Mouse (Mus musculus) intestine, embryonic 14.5 days (tissue): Measurements from ENCODE around the gene Riok2. TPM values are rescaled to one million over a fixed set of nuclear protein-coding genes. Genes with fewer than 3 reads are reported as not detected.

Experiments
- ATAC-seq: fragments of 200-750 bp; cut with Nextera tagmentation; replicated peaks from 2 replicates; pipeline ENCODE4 v1.8.0; 2017; ENCODE audit warnings: low read depth, moderate number of reproducible peaks, moderate TSS enrichment, moderate library complexity; ENCODE audit not compliant: low FRiP score, low TSS enrichment
- DNase-seq: peaks from one replicate; pipeline ENCODE4 v3.0.0-alpha.2; 2018; ENCODE audit warnings: low spot score
- H3K27ac ChIP-seq: fragments of 300-500 bp; sonication (generic); 2 replicates; pipeline ENCODE4 v1.5.1; 2014; ENCODE audit warnings: low read depth, mild to moderate bottlenecking, control low read depth
- H3K27me3 ChIP-seq: fragments of 300-500 bp; sonication (generic); replicated peaks from 2 replicates; pipeline ENCODE4 v1.6.1; 2014; ENCODE audit warnings: low read length, control low read depth; ENCODE audit not compliant: control insufficient read depth, insufficient read depth
- H3K36me3 ChIP-seq: fragments of 300-500 bp; sonication (generic); 2 replicates; pipeline ENCODE4 v1.6.1; 2014; ENCODE audit warnings: low read length, control low read depth; ENCODE audit not compliant: control insufficient read depth, insufficient read depth
- H3K4me1 ChIP-seq: fragments of 300-500 bp; sonication (generic); replicated peaks from 2 replicates; pipeline ENCODE4 v1.6.1; 2014; ENCODE audit warnings: low read length, control low read depth, mixed read lengths; ENCODE audit not compliant: control insufficient read depth, insufficient read depth
- H3K4me2 ChIP-seq: fragments of 300-500 bp; sonication (generic); 2 replicates; pipeline ENCODE4 v1.6.1; 2014; ENCODE audit warnings: low read length
- H3K4me3 ChIP-seq: fragments of 300-500 bp; sonication (generic); 2 replicates; pipeline ENCODE4 v1.5.1; 2014; ENCODE audit warnings: low read depth, low read length, control low read depth, mixed read lengths
- H3K9ac ChIP-seq: fragments of 300-500 bp; sonication (generic); 2 replicates; pipeline ENCODE4 v1.6.1; 2014; ENCODE audit warnings: mild to moderate bottlenecking, low read length
- H3K9me3 ChIP-seq: fragments of 300-500 bp; sonication (generic); 2 replicates; pipeline ENCODE4 v1.6.1; 2016; ENCODE audit warnings: low read length, control low read depth; ENCODE audit not compliant: control insufficient read depth
- WGBS: fragments of 180-500 bp; shearing (Covaris S2); extraction: QIAGEN DNeasy Blood & Tissue Kit; methylation state at CpG from one replicate; pipeline ENCODE4 v1.1.7; 2014; 5-methylcytosine and 5-hydroxymethylcytosine counted together
- polyA plus RNA-seq: library from polyadenylated mRNA; unstranded; fragments of >200 nt; fragmentation: Nextera tagmentation; extraction: Ambion mirVana; gene quantifications from 2 replicates; pipeline ENCODE4 v1.2.1, GENCODE M21; 2014

Riok2 gene
- polyA plus RNA-seq, 1 experiment from 2014 or later, result 29.1 TPM

- DNase-seq, result no peak
- Histone ChIP-seq H3K9me3 (no peaks in the 10 kb centered on the region), H3K27ac (no peak overlapping the region), H3K4me3 (no peak overlapping the region), H3K36me3 (peaks cover 81% of the 10 kb centered on the region), H3K9ac (no peak overlapping the region), H3K4me2 (no peak overlapping the region), H3K27me3 (no peaks in the 10 kb centered on the region), H3K4me1 (no peaks in the 10 kb centered on the region)
- ATAC-seq, result no peak
- WGBS, result 97% methylated on average over 3 of the region's 3 CpGs
Observed at GRCm38 (mm10) chr17:17384502-17384901, 10.4 kb downstream of the Riok2 start.

GRCm38 (mm10) chr17:17386117-17386516 lies 12.0 kb downstream of the Riok2 start:
- Histone ChIP-seq H3K4me2 (no peak overlapping the region), H3K27ac (no peak overlapping the region), H3K36me3 (peaks cover 82% of the 10 kb centered on the region), H3K4me3 (no peak overlapping the region), H3K4me1 (no peaks in the 10 kb centered on the region), H3K27me3 (no peaks in the 10 kb centered on the region), H3K9ac (no peak overlapping the region), H3K9me3 (no peaks in the 10 kb centered on the region)
- ATAC-seq, result no peak
- DNase-seq, result no peak
- 89% methylated on average over 2 of the region's 2 CpGs for WGBS

- no peak overlapping the region for H3K27ac ChIP-seq
- ATAC-seq (no peak), DNase-seq (no peak)
- H3K36me3 ChIP-seq, result peaks cover 57% of the 10 kb centered on the region
- 93% methylated on average over 4 of the region's 4 CpGs for WGBS
- no peaks in the 10 kb centered on the region for H3K4me1 ChIP-seq
- no peak overlapping the region for H3K4me2 ChIP-seq
- H3K27me3 ChIP-seq, result no peaks in the 10 kb centered on the region
- no peaks in the 10 kb centered on the region for H3K9me3 ChIP-seq
- H3K4me3 ChIP-seq, result no peak overlapping the region
- no peak overlapping the region for H3K9ac ChIP-seq
Observed at GRCm38 (mm10) chr17:17391823-17392222, 17.7 kb downstream of the Riok2 start.

GRCm38 (mm10) chr17:17392863-17393262 lies 18.8 kb downstream of the Riok2 start:
- H3K4me1 ChIP-seq, result no peaks in the 10 kb centered on the region
- WGBS, result 67% methylated on average over 7 of the region's 7 CpGs
- DNase-seq (no peak), ATAC-seq (peak; percentile 58; the same call in 1 of the 2 replicates)
- peaks cover 49% of the 10 kb centered on the region for H3K36me3 ChIP-seq
- H3K27me3 ChIP-seq, result no peaks in the 10 kb centered on the region
- no peak overlapping the region for H3K9ac ChIP-seq
- no peaks in the 10 kb centered on the region for H3K9me3 ChIP-seq
- H3K4me2 ChIP-seq, result no peak overlapping the region
- no peak overlapping the region for H3K4me3 ChIP-seq
- H3K27ac ChIP-seq, result no peak overlapping the region

GRCm38 (mm10) chr17:17393300-17393699 lies 19.2 kb downstream of the Riok2 start:
- ATAC-seq (no peak), DNase-seq (no peak)
- 89% methylated on average over 6 of the region's 6 CpGs for WGBS

GRCm38 (mm10) chr17:17394336-17394735 lies 20.2 kb downstream of the Riok2 start:
- Histone ChIP-seq H3K9ac (no peak overlapping the region), H3K36me3 (peaks cover 36% of the 10 kb centered on the region), H3K4me1 (no peaks in the 10 kb centered on the region), H3K9me3 (no peaks in the 10 kb centered on the region), H3K27ac (no peak overlapping the region), H3K27me3 (no peaks in the 10 kb centered on the region), H3K4me3 (no peak overlapping the region), H3K4me2 (no peak overlapping the region)
- 27% methylated on average over 4 of the region's 4 CpGs for WGBS
- ATAC-seq (0 out of 2 replicates have a peak, but pooled peaks have one; percentile 30), DNase-seq (peak; percentile 87)

More at GRCm38 (mm10) chr17:17393300-17393699, 19.2 kb downstream of the Riok2 start:
- Histone ChIP-seq H3K27me3 (no peaks in the 10 kb centered on the region), H3K27ac (no peak overlapping the region), H3K9me3 (no peaks in the 10 kb centered on the region), H3K4me1 (no peaks in the 10 kb centered on the region), H3K4me2 (no peak overlapping the region), H3K4me3 (no peak overlapping the region), H3K9ac (no peak overlapping the region), H3K36me3 (peaks cover 45% of the 10 kb centered on the region)

GRCm38 (mm10) chr17:17396869-17397268 lies 22.8 kb downstream of the Riok2 start:
- Histone ChIP-seq H3K4me3 (no peak overlapping the region), H3K36me3 (peaks cover 18% of the 10 kb centered on the region), H3K4me2 (no peak overlapping the region), H3K4me1 (no peaks in the 10 kb centered on the region), H3K27me3 (no peaks in the 10 kb centered on the region), H3K27ac (no peak overlapping the region), H3K9me3 (no peaks in the 10 kb centered on the region), H3K9ac (no peak overlapping the region)
- DNase-seq, result no peak
- 79% methylated on average over 1 of the region's 1 CpGs for WGBS
- no peak for ATAC-seq

GRCm38 (mm10) chr17:17398664-17399063 lies 24.6 kb downstream of the Riok2 start:
- H3K4me3 ChIP-seq, result no peak overlapping the region
- H3K9me3 ChIP-seq, result no peaks in the 10 kb centered on the region
- ATAC-seq (no peak), DNase-seq (no peak)
- WGBS, result 70% methylated on average over 2 of the region's 2 CpGs
- peaks cover 11% of the 10 kb centered on the region for H3K36me3 ChIP-seq
- no peak overlapping the region for H3K27ac ChIP-seq
- no peaks in the 10 kb centered on the region for H3K27me3 ChIP-seq
- H3K4me1 ChIP-seq, result peaks cover 8% of the 10 kb centered on the region; the same call in 1 of the 2 replicates
- H3K4me2 ChIP-seq, result no peak overlapping the region
- H3K9ac ChIP-seq, result no peak overlapping the region

GRCm38 (mm10) chr17:17402222-17403004 lies 28.3 kb downstream of the Riok2 start, which contains the start of gene Lix1:
Gene Lix1 (plus strand): TSS chr17:17402672.
- peak; percentile 60 for DNase-seq
- Histone ChIP-seq H3K27ac (no peak within 1 kb of the TSS), H3K9me3 (no peaks in the 10 kb centered on the region), H3K9ac (peak within 1 kb of the TSS; percentile 20; the same call in 1 of the 2 replicates), H3K4me1 (peaks cover 12% of the 10 kb centered on the region; the same call in 1 of the 2 replicates), H3K36me3 (no peaks in the 10 kb centered on the region), H3K4me2 (peak within 1 kb of the TSS; percentile 39), H3K4me3 (peak within 1 kb of the TSS; percentile 16; the same call in 1 of the 2 replicates), H3K27me3 (no peaks in the 10 kb centered on the region)
- 32% methylated on average over 6 of the region's 6 CpGs for WGBS
- no peak for ATAC-seq
